Mouse (Mus musculus): ENCODE results near the gene Myo3b.

GRCm38 (mm10) chr2:70047868-70048267 is 8.9 kb downstream of the Myo3b start:
- TF ChIP-seq GATA1 (IDR thresholded peaks at IDR 0.05; ENCODE audit: borderline replicate concordance, low read length): no peak
- no peak for TF ChIP-seq FLI1 (IDR thresholded peaks at IDR 0.05; ENCODE audit: low read length)

Measured in megakaryocyte, embryonic 14.5 days (primary cell).